Mouse (Mus musculus) lung, postnatal 36 days (tissue): Measurements from ENCODE around the gene Sdk1.

Experiments used
- DNase-seq: peaks from one replicate; pipeline ENCODE4 v3.0.0; 2022; ENCODE audit warnings: mixed read lengths

Sdk1 gene

GRCm38 (mm10) chr5:142150756-142151155 lies 909.5 kb downstream of the Sdk1 start:
- DNase-seq, result no peak

- DNase-seq, result no peak
These were observed 915.9 kb downstream of the Sdk1 start for GRCm38 (mm10) chr5:142156868-142157852.

DNA sequence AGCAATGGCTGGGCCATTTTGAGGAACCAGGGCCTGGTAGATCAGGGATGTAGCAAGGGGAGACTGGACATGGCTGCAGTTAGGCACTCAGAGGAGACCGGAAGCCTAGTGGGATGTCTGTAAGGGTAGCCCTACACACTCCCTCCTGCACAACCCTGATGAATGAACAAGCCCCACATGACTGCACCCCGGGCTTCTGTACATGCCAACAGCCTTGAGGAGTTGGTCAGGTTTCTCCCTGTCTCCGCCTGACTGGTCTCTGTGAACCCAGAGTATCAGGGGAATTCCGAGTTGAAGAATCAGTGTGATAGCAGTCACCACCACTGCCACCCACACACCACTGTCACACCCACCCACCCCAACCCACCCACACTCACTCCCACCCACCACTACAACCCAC lies 922.2 kb downstream of the Sdk1 start:
- no peak for DNase-seq

DNA sequence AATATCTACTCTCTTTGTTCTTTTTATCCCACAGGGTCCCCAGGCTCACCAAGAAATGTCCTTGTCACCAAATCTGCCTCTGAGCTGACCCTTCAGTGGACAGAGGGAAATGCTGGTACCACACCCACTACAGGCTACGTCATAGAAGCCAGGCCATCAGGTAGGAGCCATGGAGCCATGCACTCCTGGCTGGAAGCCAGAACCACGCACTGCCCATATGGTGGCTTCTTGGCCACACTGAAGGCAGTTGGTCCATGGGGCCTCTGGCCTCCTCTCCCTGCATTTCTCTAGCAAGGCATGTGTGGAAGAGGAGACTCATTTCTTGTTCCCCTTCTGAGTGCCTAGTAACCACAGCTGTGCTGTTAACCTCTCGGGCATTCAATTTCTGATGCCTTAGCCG lies 932.3 kb downstream of the Sdk1 start:
- DNase-seq, result no peak

DNA sequence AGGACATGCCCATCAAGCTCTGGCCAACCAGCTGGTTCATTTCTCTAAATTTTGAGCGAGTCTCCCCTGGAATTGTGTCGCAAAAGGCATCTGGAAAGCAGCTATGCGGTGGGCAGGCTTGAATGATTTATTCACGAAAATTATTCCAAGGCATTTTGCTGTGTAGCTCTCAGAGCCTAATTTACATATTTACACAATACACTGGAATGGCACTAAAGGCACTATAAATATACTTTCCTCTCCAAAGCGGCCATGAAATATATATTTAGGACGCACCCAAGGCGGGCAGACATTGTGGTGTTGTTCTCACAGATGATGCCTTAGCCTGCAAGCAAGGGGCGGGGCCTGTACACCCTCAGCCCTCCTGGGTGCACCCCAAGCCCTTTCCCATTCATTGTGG lies 936.9 kb downstream of the Sdk1 start:
- no peak for DNase-seq

DNA sequence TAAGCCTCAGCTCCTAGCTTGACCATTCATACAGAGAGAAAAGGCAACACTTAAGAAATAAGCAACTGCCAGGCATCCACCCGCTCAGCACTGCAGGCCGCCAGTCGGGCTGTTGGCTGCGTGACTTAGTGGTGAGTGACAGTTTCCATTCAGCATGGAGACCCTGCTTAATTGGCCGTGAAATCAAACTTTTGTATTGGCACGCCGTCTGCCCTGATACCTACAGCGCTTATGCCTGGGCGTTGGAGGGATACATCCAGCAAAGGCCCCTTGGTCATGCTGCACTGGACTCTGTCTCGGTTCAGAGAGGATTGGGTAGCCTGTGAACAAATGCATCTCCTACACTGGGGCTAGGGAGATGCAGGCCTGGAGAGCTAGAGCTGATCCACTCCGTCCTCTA lies 938.0 kb downstream of the Sdk1 start:
- DNase-seq, result no peak

- no peak for DNase-seq
These were observed 940.6 kb downstream of the Sdk1 start for GRCm38 (mm10) chr5:142181862-142182261.

DNA sequence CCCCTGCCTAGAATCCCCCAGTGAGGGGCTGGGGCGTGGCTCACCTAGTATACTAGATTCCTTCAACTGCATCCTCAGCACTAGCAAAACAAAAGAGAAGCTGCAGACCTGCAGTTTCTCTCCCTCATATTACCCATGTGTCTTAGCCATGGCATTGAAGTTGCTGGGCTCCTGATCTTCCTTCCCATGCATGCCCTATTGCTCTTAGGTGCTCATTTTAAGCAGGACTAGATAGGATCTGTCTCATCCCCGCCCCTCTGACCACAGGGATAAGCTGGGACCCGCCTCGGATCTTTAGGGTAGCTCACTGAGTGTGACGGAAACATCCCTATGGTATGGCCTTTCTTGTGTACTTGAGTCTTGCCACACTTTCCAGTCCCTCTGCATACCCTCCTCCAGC lies 947.5 kb downstream of the Sdk1 start:
- DNase-seq, result no peak

- DNase-seq, result no peak
These were observed 968.6 kb downstream of the Sdk1 start for GRCm38 (mm10) chr5:142209911-142210310.

DNA sequence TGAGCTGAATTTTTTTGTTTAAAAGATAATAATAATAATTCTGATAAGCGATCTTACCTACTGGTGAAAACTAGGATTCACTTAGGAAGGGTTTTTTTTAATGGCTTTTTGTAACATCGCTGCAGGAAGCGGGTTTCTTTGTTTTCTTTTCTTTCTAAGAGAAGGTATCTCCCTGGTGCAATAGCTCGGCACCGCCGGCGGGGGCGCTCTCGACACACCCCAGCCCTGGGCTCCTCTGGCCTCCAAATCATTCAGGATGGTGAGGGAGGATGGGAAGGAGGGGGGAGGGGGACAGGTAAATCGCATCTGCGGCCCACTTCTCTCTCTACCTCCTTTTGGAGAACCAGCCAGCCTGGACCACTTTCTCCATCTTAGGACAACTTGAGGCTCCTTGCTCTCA lies 971.0 kb downstream of the Sdk1 start:
- DNase-seq, result no peak

DNA sequence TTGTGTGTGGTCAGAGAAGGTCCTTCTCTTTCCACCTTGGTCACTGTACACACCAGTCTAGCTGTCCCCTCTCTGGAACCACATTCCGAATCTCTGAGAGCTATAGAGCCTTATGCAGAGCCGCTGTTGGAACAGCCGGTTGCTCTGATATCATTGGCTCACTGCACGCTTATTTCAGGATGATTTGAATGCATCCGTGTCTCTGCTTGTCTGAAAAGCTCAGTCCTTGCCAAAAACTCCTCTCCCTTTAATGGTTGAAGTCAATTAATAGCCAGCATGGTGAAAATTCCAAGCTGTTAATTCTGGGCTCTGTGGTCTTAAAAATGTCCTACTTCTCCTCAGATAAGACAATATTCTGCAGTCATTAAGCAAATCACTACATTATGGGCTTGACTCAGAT lies 974.7 kb downstream of the Sdk1 start:
- DNase-seq, result no peak

DNA sequence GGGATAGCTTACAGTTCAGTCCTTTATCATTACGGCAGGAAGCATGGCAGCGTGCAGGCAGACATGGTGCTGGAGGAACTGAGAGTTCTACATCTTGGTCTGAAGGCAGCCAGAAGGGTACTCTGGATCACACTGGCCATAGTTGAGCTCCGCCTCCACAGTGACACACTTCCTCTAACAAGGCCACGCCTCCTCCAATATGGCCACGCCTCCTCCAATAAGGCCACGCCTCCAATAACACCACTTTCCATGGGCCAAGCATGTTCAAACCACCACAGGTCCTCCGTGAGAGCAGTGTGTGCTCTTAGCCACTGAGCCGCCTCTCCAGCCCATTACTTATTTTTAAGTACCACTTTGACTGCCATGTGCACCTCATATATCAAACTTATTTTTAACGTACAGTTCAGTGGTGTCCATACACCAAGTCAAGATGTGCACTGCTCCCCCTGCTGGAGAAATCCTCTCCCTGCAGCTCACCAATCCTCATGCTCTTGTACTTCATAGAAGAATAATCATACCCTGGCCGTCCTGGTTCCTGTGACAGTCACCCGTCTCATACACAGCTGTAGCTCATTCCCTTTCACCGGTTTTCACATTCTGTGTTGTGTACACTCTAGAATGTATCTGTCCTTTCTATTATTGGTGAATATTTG lies 979.7 kb downstream of the Sdk1 start:
- peak; percentile 16 for DNase-seq

DNA sequence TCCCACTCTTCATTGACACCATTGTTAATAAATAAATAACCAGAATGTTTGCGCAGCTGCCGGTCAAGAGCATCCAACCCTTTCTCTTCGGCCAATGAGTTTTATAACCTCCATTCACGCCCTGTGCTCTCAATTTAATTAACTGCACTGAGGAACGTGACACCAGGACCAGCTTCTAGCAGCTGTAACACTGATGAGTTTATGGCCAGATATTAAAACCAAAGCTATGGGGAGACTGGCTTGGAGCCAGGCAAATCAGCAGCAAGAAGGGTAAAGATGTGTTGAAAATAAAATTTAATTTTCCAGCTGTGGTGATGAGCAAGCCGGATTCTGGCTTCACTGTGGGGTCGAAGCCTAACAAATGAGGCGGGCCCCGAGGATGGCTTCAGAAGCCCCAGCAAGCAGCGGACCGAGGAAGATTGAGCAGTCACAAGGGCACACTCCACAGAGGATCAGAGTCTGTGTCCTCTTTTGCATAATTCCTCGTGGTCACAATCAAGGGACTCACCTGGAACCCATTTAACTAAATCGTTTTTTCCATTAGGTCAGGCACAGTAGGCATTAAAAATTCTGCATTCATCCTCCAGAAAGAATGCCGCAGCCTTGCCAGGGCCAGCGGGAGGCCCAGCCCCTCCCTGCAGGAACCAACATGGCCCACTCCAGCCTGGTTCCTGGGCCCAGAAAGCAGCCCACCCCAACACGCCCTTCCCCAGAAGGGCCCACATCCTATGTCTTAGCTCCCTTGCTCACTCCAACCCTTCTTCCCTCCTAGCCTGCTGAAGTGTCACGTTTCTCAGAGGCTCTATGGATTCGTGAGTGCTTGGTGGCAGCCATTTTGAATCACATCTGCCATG lies 987.9 kb downstream of the Sdk1 start:
- no peak for DNase-seq

DNA sequence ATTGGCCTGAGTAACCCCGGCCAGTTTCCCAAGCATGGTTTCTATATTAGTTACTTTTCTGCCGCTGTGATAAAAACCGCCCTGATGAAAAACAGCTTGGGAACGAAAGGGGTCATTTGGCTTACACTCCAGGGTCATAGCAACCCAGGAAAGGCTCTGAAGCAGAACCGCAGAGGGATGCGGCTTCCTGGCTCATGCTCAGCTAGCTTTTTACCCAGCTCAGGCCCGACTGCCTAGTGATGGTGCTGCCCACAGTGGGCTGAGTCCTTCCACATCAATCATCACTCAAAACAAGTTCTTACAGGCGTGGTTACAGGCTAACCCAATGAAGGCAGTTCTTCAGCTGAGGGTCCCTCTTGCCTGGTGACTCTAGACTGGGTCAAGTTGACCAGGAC lies 988.5 kb downstream of the Sdk1 start:
- no peak for DNase-seq

DNA sequence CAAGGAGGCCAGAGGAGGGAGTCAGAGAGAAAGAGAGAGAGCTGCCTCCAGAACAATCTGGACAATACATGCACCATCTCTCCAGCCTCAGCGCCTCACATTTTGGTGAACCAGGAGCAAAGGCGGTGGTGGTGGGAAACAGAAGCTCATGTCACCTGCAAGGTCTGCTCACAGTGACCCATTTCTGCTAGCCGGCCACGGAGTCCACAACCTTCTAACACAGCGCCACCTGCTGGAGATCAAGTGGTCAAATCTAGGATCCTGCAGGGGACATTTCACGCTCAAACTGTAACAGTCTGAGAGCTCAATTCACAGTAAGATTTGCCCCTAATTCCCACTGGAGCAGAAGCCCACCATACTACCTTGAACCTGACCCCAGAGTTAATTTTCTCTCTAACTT lies 999.0 kb downstream of the Sdk1 start:
- no peak for DNase-seq

- DNase-seq, result no peak
These were observed 1001.3 kb downstream of the Sdk1 start for GRCm38 (mm10) chr5:142242597-142242996.

DNA sequence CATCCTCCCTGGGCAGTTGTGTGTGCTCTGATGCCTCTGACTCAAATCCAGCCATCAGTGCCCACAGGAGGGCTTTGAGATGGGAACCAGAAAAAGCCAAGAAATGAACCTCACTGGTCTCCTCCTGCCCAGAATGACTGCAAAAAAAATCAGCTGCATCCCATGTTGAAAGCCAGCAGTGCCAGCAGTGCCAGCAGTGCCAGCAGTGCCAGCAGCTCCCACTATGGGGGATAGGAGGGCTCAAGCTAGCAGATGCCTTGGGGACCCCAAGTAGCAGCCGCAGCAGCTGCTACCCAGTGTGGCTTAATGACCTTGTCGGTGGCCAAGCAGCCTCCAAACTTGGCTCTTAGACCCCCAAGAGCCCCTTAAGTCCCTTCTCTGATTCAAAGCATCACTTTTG lies 1001.8 kb downstream of the Sdk1 start:
- DNase-seq, result no peak

DNA sequence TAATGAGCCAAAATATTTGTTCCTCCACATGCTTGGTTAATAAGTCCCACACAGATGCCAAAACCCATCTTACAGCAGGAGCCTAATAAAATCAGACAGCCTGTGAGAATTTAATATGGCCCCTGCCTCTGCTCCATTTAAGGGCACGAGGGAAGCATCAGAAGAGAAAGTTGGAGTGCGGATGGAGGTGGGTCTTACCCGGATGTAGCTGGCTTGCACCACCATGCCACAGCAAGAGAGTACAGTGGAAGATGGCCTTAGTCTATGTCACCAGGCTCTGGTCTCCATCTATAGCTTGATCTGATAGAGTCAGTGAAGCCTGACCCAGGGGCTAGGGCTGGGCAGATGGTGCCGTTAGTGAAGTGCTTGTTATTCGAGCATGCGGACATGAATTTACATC lies 1014.9 kb downstream of the Sdk1 start:
- DNase-seq, result no peak

DNA sequence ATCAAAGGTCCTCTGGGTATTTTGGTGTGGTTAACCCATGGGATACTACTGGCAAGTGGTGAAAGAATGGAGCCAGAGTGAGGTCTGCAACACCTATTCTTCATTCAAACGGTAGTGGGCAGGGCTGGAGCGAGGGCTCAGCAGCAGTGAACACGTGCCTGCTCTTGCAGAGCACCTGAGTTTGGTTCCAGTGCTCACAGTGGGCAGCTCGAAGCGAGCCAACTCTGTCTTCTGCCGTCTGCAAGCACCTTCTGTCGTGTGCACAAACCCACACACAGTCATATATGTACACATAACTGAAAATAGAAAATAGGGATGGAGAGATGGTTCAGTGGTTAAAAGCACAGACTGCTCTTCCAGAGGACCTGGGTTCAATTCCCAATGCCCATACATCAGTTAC lies 1017.4 kb downstream of the Sdk1 start:
- no peak for DNase-seq

GRCm38 (mm10) chr5:142262060-142262459 lies 1020.8 kb downstream of the Sdk1 start:
- no peak for DNase-seq
